Comparison of ENCODE assay signal across 24 mouse cellular contexts in the genomic region with DNA sequence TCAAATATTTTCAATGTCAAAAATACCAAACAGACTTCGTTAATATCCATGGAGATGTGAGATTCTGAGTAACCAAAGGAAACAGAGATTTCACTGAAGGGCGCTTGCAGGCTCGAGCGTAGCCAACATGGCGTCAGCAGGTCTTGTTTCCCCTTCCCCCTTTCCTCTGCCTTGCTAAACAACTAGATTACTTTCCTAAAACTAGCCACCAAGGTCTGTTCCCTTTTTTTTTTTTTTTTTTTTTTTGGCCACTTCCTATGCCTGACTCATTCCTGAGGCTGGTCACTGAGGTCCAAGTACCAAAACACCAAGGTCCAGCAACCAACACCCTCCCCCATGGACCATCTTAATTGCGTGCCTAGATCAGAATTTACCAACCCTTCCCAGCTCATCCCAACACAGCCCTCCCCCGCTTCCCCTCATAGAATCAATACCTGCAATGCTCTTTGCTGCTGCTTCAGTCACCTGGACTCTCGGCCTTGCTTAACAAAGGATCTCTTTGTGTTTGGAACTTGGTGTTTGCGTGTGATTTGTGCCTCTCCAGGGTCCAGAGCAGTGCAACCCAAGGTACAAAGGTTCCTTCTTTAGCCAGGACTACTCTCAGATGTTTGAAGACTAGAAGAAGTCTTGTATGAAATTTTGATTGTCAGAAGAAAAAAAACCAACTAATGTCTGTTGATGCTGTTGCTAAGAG. TPM values are rescaled to one million over a fixed set of nuclear protein-coding genes. Genes with fewer than 3 reads are reported as not detected.
DNase-seq lines count a peak whose midpoint lies in the region; ATAC-seq lines count a peak whose summit lies in the region.
"Had no signal": no experiment of that assay in that cellular context is flagged by ENCODE, and none has a peak within 500 bp of the region (broad histone marks: within the 10 kb centered on the region; RNA-seq: fewer than 3 reads in every experiment).

No protein-coding gene starts in this region.

- no peak overlapping the region for H3K4me2 ChIP-seq in kidney, embryonic 14.5 days (replicated peaks; ENCODE audit: low read depth, low read length)
- no peak overlapping the region for H3K4me2 ChIP-seq in intestine, embryonic 16.5 days (ENCODE audit: low read depth, low read length)
- H3K4me2 ChIP-seq: forebrain, embryonic 12.5 days; hindbrain, embryonic 13.5 days; midbrain, embryonic 12.5 days had no signal

- WGBS in kidney, embryonic 14.5 days: 82% methylated on average over 9 of the region's 9 CpGs
- WGBS in intestine, embryonic 16.5 days: 73% methylated on average over 9 of the region's 9 CpGs

- ATAC-seq in kidney, embryonic 14.5 days (ENCODE audit: low FRiP score, low TSS enrichment): no peak
- ATAC-seq in intestine, embryonic 16.5 days: peak; percentile 72
- 0 out of 2 replicates have a peak, but pooled peaks have one; percentile 24 for ATAC-seq in megakaryocyte progenitor cell, adult 5-6 weeks (replicated peaks; ENCODE audit: poor library complexity)
- no peak for ATAC-seq in erythroid progenitor cell, adult 5-6 weeks (replicated peaks; ENCODE audit: low FRiP score, poor library complexity, severe bottlenecking)

- no peak overlapping the region for H3K4me3 ChIP-seq in kidney, embryonic 14.5 days (ENCODE audit: low read length)
- no peak overlapping the region for H3K4me3 ChIP-seq in intestine, embryonic 16.5 days (ENCODE audit: low read length)
- H3K4me3 ChIP-seq: forebrain, embryonic 12.5 days; hindbrain, embryonic 13.5 days; midbrain, embryonic 12.5 days had no signal

- no peak overlapping the region for H3K27ac ChIP-seq in kidney, embryonic 14.5 days (ENCODE audit: low read depth, low read length)
- 0 out of 2 replicates have a peak overlapping the region, but pooled peaks have one; percentile 27 for H3K27ac ChIP-seq in intestine, embryonic 16.5 days (ENCODE audit: low read length)
- H3K27ac ChIP-seq: forebrain, embryonic 12.5 days; hindbrain, embryonic 13.5 days; midbrain, embryonic 12.5 days had no signal

- H3K36me3 ChIP-seq in kidney, embryonic 14.5 days (ENCODE audit: control insufficient read depth, insufficient read depth, low read length): no peaks in the 10 kb centered on the region
- no peaks in the 10 kb centered on the region for H3K36me3 ChIP-seq in intestine, embryonic 16.5 days (ENCODE audit: control insufficient read depth, insufficient read depth, low read length)
- H3K36me3 ChIP-seq: forebrain, embryonic 12.5 days; hindbrain, embryonic 13.5 days; midbrain, embryonic 12.5 days had no signal

- H3K9me3 ChIP-seq in kidney, embryonic 14.5 days (ENCODE audit: control insufficient read depth, low read length): no peaks in the 10 kb centered on the region
- no peaks in the 10 kb centered on the region for H3K9me3 ChIP-seq in intestine, embryonic 16.5 days (ENCODE audit: control insufficient read depth, low read length)
- H3K9me3 ChIP-seq: forebrain, embryonic 12.5 days; hindbrain, embryonic 13.5 days; midbrain, embryonic 12.5 days had no signal

- H3K9ac ChIP-seq in kidney, embryonic 14.5 days (ENCODE audit: low read depth, low read length): no peak overlapping the region
- no peak overlapping the region for H3K9ac ChIP-seq in intestine, embryonic 16.5 days (ENCODE audit: low read depth, low read length)
- H3K9ac ChIP-seq: forebrain, embryonic 12.5 days; hindbrain, embryonic 13.5 days; midbrain, embryonic 12.5 days had no signal

- no peaks in the 10 kb centered on the region for H3K27me3 ChIP-seq in kidney, embryonic 14.5 days (ENCODE audit: control insufficient read depth, insufficient read depth, low read length)
- no peaks in the 10 kb centered on the region for H3K27me3 ChIP-seq in intestine, embryonic 16.5 days (replicated peaks; ENCODE audit: control insufficient read depth, insufficient read depth, low read length)
- H3K27me3 ChIP-seq: forebrain, embryonic 12.5 days; hindbrain, embryonic 13.5 days; midbrain, embryonic 12.5 days had no signal

- peak; percentile 54 for DNase-seq in kidney, adult 9 months
- peak; percentile 82 for DNase-seq in 416B (ENCODE audit: low read depth)
- no peak for DNase-seq in cerebellum, adult 11 months
- DNase-seq in adrenal gland, postnatal 10 days: no peak
- DNase-seq: adrenal gland, postnatal 36 days; cerebellum, postnatal 14 days; gastrocnemius, postnatal 14 days; heart, postnatal 10 days; kidney, adult 18-20 months; lung, postnatal 10 days; retina, postnatal 1 day; right cerebral cortex, postnatal 4 days; thymus, adult 2 months had no signal

- no peaks in the 10 kb centered on the region for H3K4me1 ChIP-seq in kidney, embryonic 14.5 days (ENCODE audit: control insufficient read depth, insufficient read depth, low read length)
- H3K4me1 ChIP-seq in intestine, embryonic 16.5 days (ENCODE audit: control insufficient read depth, insufficient read depth, low read length): 0 out of 2 replicates have a peak, but pooled peaks cover 5% of the 10 kb centered on the region
- H3K4me1 ChIP-seq: forebrain, embryonic 12.5 days; hindbrain, embryonic 13.5 days; midbrain, embryonic 12.5 days had no signal

RNA-seq across cellular contexts. Expression of a gene that starts 13.9 kb away (rescaled TPM):
- polyA plus RNA-seq in kidney, embryonic 14.5 days (2014; fragmentation: Nextera tagmentation; extraction: Ambion mirVana): 48.9 and 55.2 TPM in 2 replicates
- 159 and 188 TPM in 2 replicates for polyA plus RNA-seq in intestine, embryonic 16.5 days (2015; fragmentation: Nextera tagmentation; extraction: Ambion mirVana)
- 10.8 and 14.6 TPM in 2 replicates for total RNA-seq in megakaryocyte progenitor cell, adult 5-6 weeks (2015)
- total RNA-seq in megakaryocyte progenitor cell, adult 5-6 weeks (2017): 11.8 and 13.6 TPM in 2 replicates
- total RNA-seq in adrenal gland, postnatal 10 days (2021): 10 to 100 TPM; 19.9 to 20.0 TPM
- total RNA-seq in erythroid progenitor cell, adult 5-6 weeks (2015; ENCODE audit: low replicate concordance): 2.2 TPM in 1 of 2 replicates, not detected in the other
- total RNA-seq in erythroid progenitor cell, adult 5-6 weeks (2017; ENCODE audit: low replicate concordance): 13.4 TPM in 1 of 2 replicates, not detected in the other

RNA-seq across cellular contexts. Expression of a gene that starts 15.0 kb away (rescaled TPM):
- polyA plus RNA-seq in kidney, embryonic 14.5 days (2014; fragmentation: Nextera tagmentation; extraction: Ambion mirVana): 1.3 and 3.4 TPM in 2 replicates
- 12.9 and 20.6 TPM in 2 replicates for polyA plus RNA-seq in intestine, embryonic 16.5 days (2015; fragmentation: Nextera tagmentation; extraction: Ambion mirVana)
- total RNA-seq in megakaryocyte progenitor cell, adult 5-6 weeks (2015): 0.07 TPM in 1 of 2 replicates, not detected in the other
- 0.03 TPM in 1 of 2 replicates, not detected in the other for total RNA-seq in megakaryocyte progenitor cell, adult 5-6 weeks (2017)
- 1 to 10 TPM; 6.2 to 7.8 TPM for total RNA-seq in adrenal gland, postnatal 10 days (2021)
- total RNA-seq in erythroid progenitor cell, adult 5-6 weeks (2015; ENCODE audit: low replicate concordance): not detected in 2 replicates
- not detected in 2 replicates for total RNA-seq in erythroid progenitor cell, adult 5-6 weeks (2017; ENCODE audit: low replicate concordance)

RNA-seq across cellular contexts. Expression of a gene that starts 15.5 kb away (rescaled TPM):
- polyA plus RNA-seq in kidney, embryonic 14.5 days (2014; fragmentation: Nextera tagmentation; extraction: Ambion mirVana): not detected in 2 replicates
- polyA plus RNA-seq in intestine, embryonic 16.5 days (2015; fragmentation: Nextera tagmentation; extraction: Ambion mirVana): not detected in 2 replicates
- not detected in 2 replicates for total RNA-seq in megakaryocyte progenitor cell, adult 5-6 weeks (2015)
- not detected in 2 replicates for total RNA-seq in megakaryocyte progenitor cell, adult 5-6 weeks (2017)
- not detected for total RNA-seq in adrenal gland, postnatal 10 days (2021)
- not detected in 2 replicates for total RNA-seq in erythroid progenitor cell, adult 5-6 weeks (2015; ENCODE audit: low replicate concordance)
- total RNA-seq in erythroid progenitor cell, adult 5-6 weeks (2017; ENCODE audit: low replicate concordance): not detected in 2 replicates
- total RNA-seq: adrenal gland, postnatal 36 days; gastrocnemius, postnatal 14 days; heart, postnatal 10 days had no signal
- polyA plus RNA-seq: C2C12; forebrain, embryonic 12.5 days; frontal cortex, adult 2 months; hindbrain, embryonic 13.5 days; limb, embryonic 14.5 days; midbrain, embryonic 12.5 days; neural tube, embryonic 14.5 days; thymus, adult 2 months had no signal

RNA-seq across cellular contexts. Expression of a gene that starts 28.7 kb away (rescaled TPM):
- polyA plus RNA-seq in kidney, embryonic 14.5 days (2014; fragmentation: Nextera tagmentation; extraction: Ambion mirVana): 0.55 and 0.79 TPM in 2 replicates
- 7.0 and 11.7 TPM in 2 replicates for polyA plus RNA-seq in intestine, embryonic 16.5 days (2015; fragmentation: Nextera tagmentation; extraction: Ambion mirVana)
- not detected in 2 replicates for total RNA-seq in megakaryocyte progenitor cell, adult 5-6 weeks (2015)
- total RNA-seq in megakaryocyte progenitor cell, adult 5-6 weeks (2017): not detected in 2 replicates
- 1 to 10 TPM; 2.5 to 3.4 TPM for total RNA-seq in adrenal gland, postnatal 10 days (2021)
- total RNA-seq in erythroid progenitor cell, adult 5-6 weeks (2015; ENCODE audit: low replicate concordance): not detected in 2 replicates
- not detected in 2 replicates for total RNA-seq in erythroid progenitor cell, adult 5-6 weeks (2017; ENCODE audit: low replicate concordance)
- total RNA-seq: gastrocnemius, postnatal 14 days had no signal
- polyA plus RNA-seq: C2C12; thymus, adult 2 months had no signal

RNA-seq across cellular contexts. Expression of a gene that starts 35.5 kb away (rescaled TPM):
- 32.7 and 37.5 TPM in 2 replicates for polyA plus RNA-seq in kidney, embryonic 14.5 days (2014; fragmentation: Nextera tagmentation; extraction: Ambion mirVana)
- polyA plus RNA-seq in intestine, embryonic 16.5 days (2015; fragmentation: Nextera tagmentation; extraction: Ambion mirVana): 35.3 and 39.5 TPM in 2 replicates
- total RNA-seq in megakaryocyte progenitor cell, adult 5-6 weeks (2015): 12.1 and 13.3 TPM in 2 replicates
- total RNA-seq in megakaryocyte progenitor cell, adult 5-6 weeks (2017): 9.4 and 12.7 TPM in 2 replicates
- total RNA-seq in adrenal gland, postnatal 10 days (2021): 10 to 100 TPM; 52.7 to 57.5 TPM
- 0.72 and 1.3 TPM in 2 replicates for total RNA-seq in erythroid progenitor cell, adult 5-6 weeks (2015; ENCODE audit: low replicate concordance)
- 0.53 and 0.77 TPM in 2 replicates for total RNA-seq in erythroid progenitor cell, adult 5-6 weeks (2017; ENCODE audit: low replicate concordance)

Comparison
In these comparisons a context has a peak if more than half of its experiments do, and no peak if none do; other contexts are left out.
1. DNase-seq: peak in kidney, adult 9 months (single experiment) and 416B (single experiment); none in cerebellum, adult 11 months (single experiment) and adrenal gland, postnatal 10 days (single experiment).
2. ATAC-seq: peak in intestine, embryonic 16.5 days (single experiment) and megakaryocyte progenitor cell, adult 5-6 weeks (single experiment); none in kidney, embryonic 14.5 days (single experiment) and erythroid progenitor cell, adult 5-6 weeks (single experiment).
3. RNA of a gene that starts 15.0 kb away (total RNA-seq): 6.2 to 7.8 TPM in adrenal gland, postnatal 10 days; 0.03 to 0.07 TPM in megakaryocyte progenitor cell, adult 5-6 weeks and not detected in erythroid progenitor cell, adult 5-6 weeks; every median in the first group is over 4 times any median in the second.